Mouse (Mus musculus) myocyte (in vitro differentiated cells): ENCODE measurements around the gene Acox1.

Experiments
- CEBPB ChIP-seq: IDR thresholded peaks from 2 replicates; pipeline ENCODE4 v1.6.1; 2011; ENCODE audit warnings: mild to moderate bottlenecking, moderate library complexity; ENCODE audit not compliant: poor library complexity, insufficient read depth, severe bottlenecking
- E2F4 ChIP-seq: IDR thresholded peaks from one replicate; pipeline ENCODE4 v1.6.1; 2011; ENCODE audit warnings: mild to moderate bottlenecking, control low read depth, moderate library complexity; ENCODE audit not compliant: insufficient read depth
- MAX ChIP-seq: IDR thresholded peaks from one replicate; pipeline ENCODE4 v1.6.1; 2011; ENCODE audit warnings: low read depth, mild to moderate bottlenecking, control low read depth
- MYOD1 ChIP-seq, 3 experiments: IDR thresholded peaks; one replicate each; pipeline ENCODE4 v1.6.1; 2011; ENCODE audit warnings: control low read depth in 2 of 3, low read depth in 2 of 3, mild to moderate bottlenecking in 2 of 3, moderate library complexity in 1 of 3; ENCODE audit not compliant: insufficient read length in 2 of 3, control insufficient read depth in 1 of 3
- MYOG ChIP-seq, 3 experiments: IDR thresholded peaks; one replicate each; pipeline ENCODE4 v1.6.1; 2011; ENCODE audit warnings: control low read depth in 2 of 3, low read depth in 2 of 3, mild to moderate bottlenecking in 2 of 3; ENCODE audit not compliant: insufficient read length in 2 of 3, control insufficient read depth in 1 of 3, insufficient read depth in 1 of 3
- POLR2A ChIP-seq: IDR thresholded peaks from one replicate; pipeline ENCODE4 v1.6.1; 2011; ENCODE audit warnings: low read depth, mild to moderate bottlenecking, control low read depth, moderate library complexity; ENCODE audit not compliant: insufficient read length
- POLR2AphosphoS2 ChIP-seq: IDR thresholded peaks from one replicate; pipeline ENCODE4 v1.6.1; 2011; ENCODE audit warnings: low read depth, control low read depth; ENCODE audit not compliant: insufficient read length
- REST ChIP-seq: IDR thresholded peaks from one replicate; pipeline ENCODE4 v1.6.1; 2011; ENCODE audit warnings: mild to moderate bottlenecking, control low read depth, moderate library complexity; ENCODE audit not compliant: insufficient read depth, insufficient read length
- SRF ChIP-seq: IDR thresholded peaks from one replicate; pipeline ENCODE4 v1.6.1; 2011; ENCODE audit warnings: low read depth; ENCODE audit not compliant: control insufficient read depth, insufficient read length
- TCF12 ChIP-seq: IDR thresholded peaks from one replicate; pipeline ENCODE4 v1.6.1; 2011; ENCODE audit warnings: mild to moderate bottlenecking, control low read depth; ENCODE audit not compliant: poor library complexity, insufficient read depth, severe bottlenecking
- TCF3 ChIP-seq: IDR thresholded peaks from one replicate; pipeline ENCODE4 v1.6.1; 2011; ENCODE audit warnings: low read depth, control low read depth; ENCODE audit not compliant: insufficient read length
- USF1 ChIP-seq: IDR thresholded peaks from one replicate; pipeline ENCODE4 v1.6.1; 2011; ENCODE audit warnings: low read depth, mild to moderate bottlenecking, control low read depth, moderate library complexity

DNA sequence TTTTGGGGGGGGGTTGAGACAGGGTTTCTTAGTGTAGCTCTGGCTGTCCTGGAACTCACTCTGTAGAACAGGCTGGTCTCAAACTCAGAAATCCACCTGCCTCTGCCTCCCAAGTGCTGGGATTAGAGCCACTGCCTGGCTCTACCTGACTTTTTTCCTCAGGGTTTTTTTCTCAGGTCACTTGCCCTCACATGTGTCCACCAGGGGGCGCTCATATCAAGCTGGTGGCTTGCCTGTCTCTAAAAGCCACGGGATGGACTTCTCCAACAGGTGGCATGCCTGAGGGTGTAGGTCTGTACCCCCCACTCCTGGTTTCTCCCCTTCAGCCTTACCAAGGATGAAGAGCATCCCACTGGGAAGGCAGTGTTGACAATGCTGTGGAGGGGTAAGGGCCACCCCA lies 27.6 kb upstream of the Acox1 start:
- TF ChIP-seq POLR2A (no peak), REST (no peak), MYOG (IDR thresholded peaks at IDR 0.05; ENCODE audit: control insufficient read depth in 1 of 3, insufficient read depth in 1 of 3, insufficient read length in 2 of 3, low read depth in 2 of 3) (no peak), POLR2AphosphoS2 (no peak), MAX (no peak), CEBPB (no peak), TCF3 (no peak), TCF12 (no peak), E2F4 (no peak), MYOD1 (IDR thresholded peaks at IDR 0.05; ENCODE audit: control insufficient read depth in 1 of 3, insufficient read length in 2 of 3, low read depth in 2 of 3) (peak in 2 of 3 experiments; percentile 11 to 19), SRF (no peak), USF1 (no peak)
